Mouse (Mus musculus) lung, embryonic 14.5 days (tissue): Measurements from ENCODE around the gene Gm20379. TPM values are rescaled to one million over a fixed set of nuclear protein-coding genes. Genes with fewer than 3 reads are reported as not detected.

Source experiments
- ATAC-seq: fragments of 200-750 bp; cut with Nextera tagmentation; 2 replicates; pipeline ENCODE4 v1.8.0; 2017; ENCODE audit warnings: mild to moderate bottlenecking, moderate TSS enrichment, moderate library complexity; ENCODE audit not compliant: insufficient read depth
- DNase-seq: peaks from one replicate; pipeline ENCODE4 v3.0.0-alpha.2; 2015
- H3K27ac ChIP-seq: fragments of 300-500 bp; sonication (generic); 2 replicates; pipeline ENCODE4 v1.5.1; 2014; ENCODE audit warnings: low read depth, mild to moderate bottlenecking, moderate library complexity
- H3K27me3 ChIP-seq: fragments of 300-500 bp; sonication (generic); 2 replicates; pipeline ENCODE4 v1.6.1; 2014; ENCODE audit warnings: low read length, control low read depth; ENCODE audit not compliant: insufficient read depth
- H3K36me3 ChIP-seq: fragments of 300-500 bp; sonication (generic); 2 replicates; pipeline ENCODE4 v1.6.1; 2014; ENCODE audit warnings: control low read depth; ENCODE audit not compliant: insufficient read depth
- H3K4me1 ChIP-seq: fragments of 300-500 bp; sonication (generic); 2 replicates; pipeline ENCODE4 v1.6.1; 2014; ENCODE audit warnings: antibody characterized with exemption, control low read depth; ENCODE audit not compliant: insufficient read depth
- H3K4me2 ChIP-seq: fragments of 300-500 bp; sonication (generic); 2 replicates; pipeline ENCODE4 v1.6.1; 2014; ENCODE audit warnings: mild to moderate bottlenecking
- H3K4me3 ChIP-seq: fragments of 300-500 bp; sonication (generic); 2 replicates; pipeline ENCODE4 v1.5.1; 2014; ENCODE audit warnings: low read depth, low read length
- H3K9ac ChIP-seq: fragments of 300-500 bp; sonication (generic); 2 replicates; pipeline ENCODE4 v1.6.1; 2014
- H3K9me3 ChIP-seq: fragments of 300-500 bp; sonication (generic); 2 replicates; pipeline ENCODE4 v1.6.1; 2016; ENCODE audit warnings: low read depth, low read length, control low read depth
- CTCF ChIP-seq: IDR thresholded peaks from 2 replicates; pipeline ENCODE4 v1.5.1; 2016; ENCODE audit warnings: antibody characterized with exemption, low read depth
- WGBS: fragments of 180-500 bp; shearing (Covaris S2); extraction: QIAGEN DNeasy Blood & Tissue Kit; methylation state at CpG from one replicate; pipeline ENCODE4 v1.1.7; 2014; 5-methylcytosine and 5-hydroxymethylcytosine counted together
- polyA plus RNA-seq: library from polyadenylated mRNA; unstranded; fragments of >200 nt; fragmentation: Nextera tagmentation; extraction: Ambion mirVana; gene quantifications from 2 replicates; pipeline ENCODE4 v1.2.1, GENCODE M21; 2014

The Gm20379 gene
- polyA plus RNA-seq = 0.95 and 1.4 TPM in 2 replicates

GRCm38 (mm10) chr13:92305680-92306079, at the start of gene Gm20379:
Gene Gm20379, plus strand, starts transcription at chr13:92305980.
- H3K36me3 ChIP-seq = peaks cover 21% of the 10 kb centered on the region
- ATAC-seq (no peak), DNase-seq (no peak)
- WGBS = 94% methylated on average over 11 of the region's 11 CpGs
- TF ChIP-seq CTCF = no peak
- H3K9me3 ChIP-seq = no peaks in the 10 kb centered on the region
- H3K4me3 ChIP-seq = no peak within 1 kb of the TSS
- H3K27me3 ChIP-seq = no peaks in the 10 kb centered on the region
- H3K4me2 ChIP-seq = no peak within 1 kb of the TSS
- no peak within 1 kb of the TSS for H3K27ac ChIP-seq
- no peaks in the 10 kb centered on the region for H3K4me1 ChIP-seq
- H3K9ac ChIP-seq = no peak within 1 kb of the TSS

- no peak for TF ChIP-seq CTCF
- Histone ChIP-seq H3K36me3 (peaks cover 11% of the 10 kb centered on the region), H3K4me3 (no peak overlapping the region), H3K9ac (no peak overlapping the region), H3K27ac (no peak overlapping the region), H3K27me3 (no peaks in the 10 kb centered on the region), H3K4me2 (no peak overlapping the region), H3K9me3 (no peaks in the 10 kb centered on the region), H3K4me1 (no peaks in the 10 kb centered on the region)
- DNase-seq (no peak), ATAC-seq (no peak)
- 74% methylated on average over 5 of the region's 5 CpGs for WGBS
Measured at GRCm38 (mm10) chr13:92261329-92261728, 44.5 kb upstream of the Gm20379 start.

DNA sequence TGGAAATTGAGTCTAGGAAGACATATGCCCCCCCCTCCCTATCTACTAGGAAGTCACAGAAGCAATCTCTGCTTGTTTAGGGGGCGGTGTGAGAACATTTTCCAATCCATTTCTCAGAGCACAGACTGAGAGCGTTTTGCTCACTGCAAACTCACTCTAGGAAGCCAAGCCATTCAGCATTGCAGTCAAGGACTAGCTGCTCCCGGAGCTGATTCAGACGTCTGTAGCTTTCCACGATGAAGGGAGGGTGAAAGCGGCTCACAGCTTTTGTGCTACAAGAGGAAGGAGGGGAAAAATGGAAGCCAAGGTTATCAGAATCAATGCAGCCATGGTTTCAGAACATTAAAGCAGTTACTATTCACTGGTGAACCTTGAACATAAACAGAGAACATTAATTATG, 42.2 kb upstream of the Gm20379 start:
- 92% methylated on average over 6 of the region's 6 CpGs for WGBS
- no peak for ATAC-seq
- no peak overlapping the region for H3K4me3 ChIP-seq

DNA sequence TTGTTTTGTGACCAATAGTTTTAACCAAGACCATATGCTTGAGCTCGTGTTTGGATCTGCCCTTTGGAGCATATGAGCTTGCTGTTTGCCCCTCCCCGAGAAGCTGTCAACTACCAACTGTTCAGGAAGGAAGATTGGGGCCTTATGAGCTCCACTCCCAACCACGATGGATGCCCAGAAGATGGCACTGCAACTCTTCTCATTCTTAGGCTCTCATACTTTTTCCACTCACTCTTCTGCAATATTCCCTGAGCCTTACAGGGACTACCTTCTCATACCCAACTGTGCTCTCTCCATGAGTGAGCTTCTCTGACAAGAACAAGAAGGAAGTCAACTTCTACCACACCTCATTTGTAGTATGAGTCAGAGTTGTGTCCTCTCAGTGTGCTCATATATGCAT, 38.7 kb upstream of the Gm20379 start:
- Histone ChIP-seq H3K9ac (no peak overlapping the region), H3K4me2 (no peak overlapping the region), H3K9me3 (no peaks in the 10 kb centered on the region), H3K27ac (no peak overlapping the region), H3K36me3 (peaks cover 5% of the 10 kb centered on the region), H3K4me1 (no peaks in the 10 kb centered on the region), H3K4me3 (no peak overlapping the region), H3K27me3 (no peaks in the 10 kb centered on the region)
- ATAC-seq = no peak
- TF ChIP-seq CTCF = no peak
- 82% methylated on average over 3 of the region's 3 CpGs for WGBS
- DNase-seq = peak; percentile 14

More for the DNA sequence above, 42.2 kb upstream of the Gm20379 start:
- DNase-seq = no peak
- H3K27me3 ChIP-seq = no peaks in the 10 kb centered on the region
- H3K36me3 ChIP-seq = peaks cover 11% of the 10 kb centered on the region
- H3K9me3 ChIP-seq = no peaks in the 10 kb centered on the region
- TF ChIP-seq CTCF = no peak
- H3K4me2 ChIP-seq = no peak overlapping the region
- no peaks in the 10 kb centered on the region for H3K4me1 ChIP-seq
- no peak overlapping the region for H3K27ac ChIP-seq
- H3K9ac ChIP-seq = no peak overlapping the region

GRCm38 (mm10) chr13:92274274-92275198, 31.2 kb upstream of the Gm20379 start:
- no peak for TF ChIP-seq CTCF
- no peaks in the 10 kb centered on the region; the same call in 1 of the 2 replicates for H3K4me1 ChIP-seq
- H3K9ac ChIP-seq = no peak overlapping the region
- ATAC-seq (peak; percentile 95), DNase-seq (peak; percentile 94)
- no peaks in the 10 kb centered on the region for H3K9me3 ChIP-seq
- 0 out of 2 replicates have a peak overlapping the region, but pooled peaks have one; percentile 13 for H3K27ac ChIP-seq
- 32% methylated on average over 14 of the region's 14 CpGs for WGBS
- H3K27me3 ChIP-seq = no peaks in the 10 kb centered on the region
- peaks cover 7% of the 10 kb centered on the region; the same call in 1 of the 2 replicates for H3K36me3 ChIP-seq
- no peak overlapping the region for H3K4me2 ChIP-seq
- no peak overlapping the region for H3K4me3 ChIP-seq

DNA sequence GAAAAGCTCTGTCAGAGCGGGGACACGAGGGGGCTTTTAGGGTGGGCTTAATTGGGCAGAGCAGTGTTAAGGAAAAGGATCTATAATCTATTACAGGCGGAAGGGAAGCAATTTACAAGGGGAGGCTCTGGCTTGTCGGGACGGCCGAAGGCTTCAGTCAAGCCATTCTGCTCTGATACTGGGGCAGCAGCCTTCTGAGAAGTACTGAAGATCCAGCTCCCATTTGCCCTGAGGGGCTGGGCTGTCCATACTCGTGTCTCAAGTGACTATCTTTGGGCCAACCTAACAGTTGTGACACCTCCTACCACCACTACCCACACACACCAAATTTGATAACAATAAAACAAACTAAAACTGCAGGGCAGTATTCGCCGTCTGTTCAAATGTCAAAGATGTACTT, 30.5 kb upstream of the Gm20379 start:
- no peak overlapping the region for H3K4me2 ChIP-seq
- no peak overlapping the region for H3K4me3 ChIP-seq
- no peak overlapping the region for H3K27ac ChIP-seq
- TF ChIP-seq CTCF = no peak
- peak; percentile 47; the same call in 1 of the 2 replicates for ATAC-seq
- no peaks in the 10 kb centered on the region for H3K27me3 ChIP-seq
- WGBS = 89% methylated on average over 9 of the region's 9 CpGs
- DNase-seq = no peak
- H3K4me1 ChIP-seq = no peaks in the 10 kb centered on the region; the same call in 1 of the 2 replicates
- H3K36me3 ChIP-seq = peaks cover 7% of the 10 kb centered on the region; the same call in 1 of the 2 replicates
- no peaks in the 10 kb centered on the region for H3K9me3 ChIP-seq
- H3K9ac ChIP-seq = no peak overlapping the region

DNA sequence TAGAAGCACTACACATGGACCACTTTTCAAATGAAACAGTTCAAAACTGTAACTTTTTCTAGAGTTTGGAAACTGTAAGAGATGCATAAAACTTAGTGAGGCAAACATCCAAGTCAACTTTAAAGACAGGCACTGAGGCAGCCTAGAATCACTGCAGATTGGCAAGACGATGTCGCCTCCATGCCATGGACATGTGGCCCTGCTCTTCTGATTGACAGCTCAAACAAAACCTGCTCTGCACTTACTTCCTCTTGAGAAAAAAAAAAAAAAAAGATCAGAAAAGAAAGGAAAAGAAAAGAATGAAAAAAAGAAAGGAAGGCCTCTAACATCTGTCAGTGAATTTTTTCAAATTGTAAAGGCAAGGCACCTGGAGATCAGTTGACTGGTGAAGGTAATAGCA, 28.8 kb upstream of the Gm20379 start:
- ATAC-seq (no peak), DNase-seq (no peak)
- Histone ChIP-seq H3K4me3 (no peak overlapping the region), H3K9me3 (no peaks in the 10 kb centered on the region), H3K9ac (no peak overlapping the region), H3K27ac (no peak overlapping the region), H3K4me1 (no peaks in the 10 kb centered on the region; the same call in 1 of the 2 replicates), H3K36me3 (peaks cover 7% of the 10 kb centered on the region; the same call in 1 of the 2 replicates), H3K27me3 (no peaks in the 10 kb centered on the region), H3K4me2 (no peak overlapping the region)
- WGBS = 87% methylated on average over 2 of the region's 2 CpGs
- no peak for TF ChIP-seq CTCF
